Mouse (Mus musculus): ENCODE results near the gene Astn2. TPM values are rescaled to one million over a fixed set of nuclear protein-coding genes. Genes with fewer than 3 reads are reported as not detected.

Gene Astn2
- total and polyA plus RNA-seq, 3 experiments: not detected

GRCm38 (mm10) chr4:65813500-65814175, 590.8 kb downstream of the Astn2 start:
- H3K36me3 ChIP-seq (ENCODE audit: control insufficient read depth in 1 of 2, insufficient read depth in 2 of 2, low read length in 2 of 2): no peaks in the 10 kb centered on the region
- DNase-seq (ENCODE audit: low read depth, low spot score): no peak
- H3K4me3 ChIP-seq (ENCODE audit: control insufficient read depth in 1 of 2, insufficient read depth in 1 of 2, low read depth in 2 of 2, low read length in 2 of 2): no peak overlapping the region
- H3K27me3 ChIP-seq (ENCODE audit: control insufficient read depth in 1 of 2, insufficient read depth in 2 of 2, low read length in 2 of 2): no peaks in the 10 kb centered on the region
- no peaks in the 10 kb centered on the region for H3K79me2 ChIP-seq (ENCODE audit: control insufficient read depth, insufficient read depth, low read length, poor library complexity)
- no peak overlapping the region for H3K27ac ChIP-seq (ENCODE audit: control insufficient read depth, low read depth, low read length)
- H3K4me1 ChIP-seq (ENCODE audit: control insufficient read depth in 1 of 2, insufficient read depth in 2 of 2, low read length in 2 of 2): no peaks in the 10 kb centered on the region
- no peaks in the 10 kb centered on the region for H3K9me3 ChIP-seq (replicated peaks; ENCODE audit: insufficient read depth, low read length)
- no peak overlapping the region for H3K9ac ChIP-seq (ENCODE audit: control insufficient read depth, low read depth, low read length, poor library complexity, severe bottlenecking)
- TF ChIP-seq ZNF384 (IDR thresholded peaks at IDR 0.05; ENCODE audit: low read depth, low read length) (no peak), EP300 (IDR thresholded peaks at IDR 0.05; ENCODE audit: low read depth in 1 of 2, low read length in 2 of 2) (no peak), KAT2A (conservative IDR thresholded peaks at IDR 0.05; ENCODE audit: low read depth, low read length) (no peak), TBP (IDR thresholded peaks at IDR 0.05; ENCODE audit: low read depth, low read length) (no peak), BHLHE40 (IDR thresholded peaks at IDR 0.05; ENCODE audit: borderline replicate concordance, low read depth, low read length) (no peak), MXI1 (IDR thresholded peaks at IDR 0.05; ENCODE audit: low read depth, low read length) (no peak), SIN3A (IDR thresholded peaks at IDR 0.05; ENCODE audit: low read length) (no peak), USF1 (IDR thresholded peaks at IDR 0.05; ENCODE audit: low read depth, low read length) (no peak), TCF12 (IDR thresholded peaks at IDR 0.05; ENCODE audit: low read depth, low read length) (no peak), CHD1 (IDR thresholded peaks at IDR 0.05; ENCODE audit: low read depth, low read length) (no peak), CHD2 (IDR thresholded peaks at IDR 0.05; ENCODE audit: low read length) (no peak)

- no peak overlapping the region for H3K9ac ChIP-seq (ENCODE audit: control insufficient read depth, low read depth, low read length, poor library complexity, severe bottlenecking)
- H3K9me3 ChIP-seq (replicated peaks; ENCODE audit: insufficient read depth, low read length): no peaks in the 10 kb centered on the region
- no peak for DNase-seq (ENCODE audit: low read depth, low spot score)
- no peaks in the 10 kb centered on the region for H3K27me3 ChIP-seq (ENCODE audit: control insufficient read depth in 1 of 2, insufficient read depth in 2 of 2, low read length in 2 of 2)
- no peaks in the 10 kb centered on the region for H3K4me1 ChIP-seq (ENCODE audit: control insufficient read depth in 1 of 2, insufficient read depth in 2 of 2, low read length in 2 of 2)
- no peak overlapping the region for H3K27ac ChIP-seq (ENCODE audit: control insufficient read depth, low read depth, low read length)
- no peak overlapping the region for H3K4me3 ChIP-seq (ENCODE audit: control insufficient read depth in 1 of 2, insufficient read depth in 1 of 2, low read depth in 2 of 2, low read length in 2 of 2)
- TF ChIP-seq GATA1 (IDR thresholded peaks at IDR 0.05; ENCODE audit: low read depth, low read length) (no peak), ZKSCAN1 (IDR thresholded peaks at IDR 0.05; ENCODE audit: low read depth, low read length) (no peak), POLR2A (IDR thresholded peaks at IDR 0.05; ENCODE audit: control insufficient read depth in 1 of 2, insufficient read depth in 1 of 2, low read depth in 1 of 2, low read length in 2 of 2, poor library complexity in 1 of 2) (no peak), SIN3A (IDR thresholded peaks at IDR 0.05; ENCODE audit: low read length) (no peak), NELFE (IDR thresholded peaks at IDR 0.05; ENCODE audit: low read depth, low read length) (no peak), MAZ (IDR thresholded peaks at IDR 0.05; ENCODE audit: low read depth, low read length) (no peak)
- no peaks in the 10 kb centered on the region for H3K79me2 ChIP-seq (ENCODE audit: control insufficient read depth, insufficient read depth, low read length, poor library complexity)
- H3K36me3 ChIP-seq (ENCODE audit: control insufficient read depth in 1 of 2, insufficient read depth in 2 of 2, low read length in 2 of 2): no peaks in the 10 kb centered on the region
Measured at GRCm38 (mm10) chr4:65807341-65807740, 597.1 kb downstream of the Astn2 start.

Measured in MEL (cell line).